Mouse (Mus musculus) G1E (cell line): ENCODE measurements around the gene Rnf34. TPM values are rescaled to one million over a fixed set of nuclear protein-coding genes. Genes with fewer than 3 reads are reported as not detected.
A peak's percentile ranks its signal among the peaks of the same experiment; 100 is the strongest.

Experiments used
- ATAC-seq: 2 replicates; pipeline ENCODE4 v1.8.0; 2016; ENCODE audit warnings: mild to moderate bottlenecking; ENCODE audit not compliant: insufficient number of reproducible peaks, poor library complexity, low FRiP score, severe bottlenecking; ENCODE audit errors: extremely low read depth
- DNase-seq: peaks from one replicate; pipeline ENCODE4 v3.0.0; 2012; ENCODE audit warnings: low spot score
- H3K27me3 ChIP-seq: 2 replicates; pipeline ENCODE4 v1.6.1; 2012; ENCODE audit warnings: mild to moderate bottlenecking, low read length, inconsistent platforms; ENCODE audit not compliant: insufficient read depth
- H3K36me3 ChIP-seq: replicated peaks from 2 replicates; pipeline ENCODE3; 2012; ENCODE audit warnings: mild to moderate bottlenecking, inconsistent platforms
- H3K4me1 ChIP-seq: 2 replicates; pipeline ENCODE4 v1.6.1; 2012; ENCODE audit warnings: low read depth, low read length, inconsistent platforms, mixed read lengths; ENCODE audit not compliant: insufficient read depth
- H3K4me3 ChIP-seq: 2 replicates; pipeline ENCODE4 v1.5.1; 2012; ENCODE audit warnings: low read depth, mild to moderate bottlenecking, inconsistent platforms, low read length, moderate library complexity, mixed read lengths
- H3K9me3 ChIP-seq: replicated peaks from 2 replicates; pipeline ENCODE4 v1.6.1; 2012; ENCODE audit warnings: inconsistent platforms
- CTCF ChIP-seq: IDR thresholded peaks from 2 replicates; pipeline ENCODE4 v1.5.1; 2012; ENCODE audit warnings: low read depth, low read length, inconsistent platforms, mixed read lengths
- GATA1 ChIP-seq: IDR thresholded peaks from 2 replicates; pipeline ENCODE4 v1.6.1; 2012; ENCODE audit warnings: borderline replicate concordance, low read length, inconsistent platforms, mixed read lengths
- GATA2 ChIP-seq: IDR thresholded peaks from 2 replicates; pipeline ENCODE4 v1.6.1; 2012; ENCODE audit warnings: low read depth, low read length, inconsistent platforms, borderline replicate concordance
- POLR2AphosphoS5 ChIP-seq: IDR thresholded peaks from 2 replicates; pipeline ENCODE4 v1.6.1; 2012; ENCODE audit warnings: low read depth, low read length, inconsistent platforms; ENCODE audit not compliant: insufficient replicate concordance
- TAL1 ChIP-seq: conservative IDR thresholded peaks from 2 replicates; pipeline ENCODE4 v1.6.1; 2012; ENCODE audit warnings: low read depth, low read length, inconsistent platforms, mixed read lengths
- polyA plus RNA-seq: library from polyadenylated mRNA; stranded (reverse); fragments of >175 nt; gene quantifications from 2 replicates; pipeline ENCODE4 v1.2.3, GENCODE M21; 2012
- total RNA-seq, 2 experiments: library from RNA; stranded (forward) in 1 of 2; stranded (reverse) in 1 of 2; fragments of 200-1000 nt in 1 of 2; fragments of >200 nt in 1 of 2; fragmentation: Nextera tagmentation in 1 of 2; gene quantifications; 2 replicates each; pipeline ENCODE4 v1.2.3; 2014 to 2017

Rnf34 gene
- total and polyA plus RNA-seq, 3 experiments = 12.9 to 23.8 (median 18.6) TPM

- Histone ChIP-seq H3K9me3 (no peaks in the 10 kb centered on the region), H3K4me3 (no peak overlapping the region), H3K4me1 (no peaks in the 10 kb centered on the region), H3K27me3 (no peaks in the 10 kb centered on the region), H3K36me3 (peaks cover 67% of the 10 kb centered on the region)
- TF ChIP-seq GATA1 (no peak), TAL1 (no peak), CTCF (no peak), POLR2AphosphoS5 (no peak), GATA2 (no peak)
- ATAC-seq = no peak
- no peak for DNase-seq
These were observed 24.5 kb downstream of the Rnf34 start for GRCm38 (mm10) chr5:122874359-122874758.

GRCm38 (mm10) chr5:122876671-122877070 lies 26.8 kb downstream of the Rnf34 start:
- Histone ChIP-seq H3K9me3 (no peaks in the 10 kb centered on the region), H3K27me3 (no peaks in the 10 kb centered on the region), H3K36me3 (peaks cover 78% of the 10 kb centered on the region), H3K4me1 (no peaks in the 10 kb centered on the region), H3K4me3 (no peak overlapping the region)
- ATAC-seq (no peak), DNase-seq (no peak)
- no peak for TF ChIP-seq POLR2AphosphoS5
- no peak for TF ChIP-seq GATA1
- TF ChIP-seq GATA2 = no peak
- no peak for TF ChIP-seq TAL1
- TF ChIP-seq CTCF = no peak

DNA sequence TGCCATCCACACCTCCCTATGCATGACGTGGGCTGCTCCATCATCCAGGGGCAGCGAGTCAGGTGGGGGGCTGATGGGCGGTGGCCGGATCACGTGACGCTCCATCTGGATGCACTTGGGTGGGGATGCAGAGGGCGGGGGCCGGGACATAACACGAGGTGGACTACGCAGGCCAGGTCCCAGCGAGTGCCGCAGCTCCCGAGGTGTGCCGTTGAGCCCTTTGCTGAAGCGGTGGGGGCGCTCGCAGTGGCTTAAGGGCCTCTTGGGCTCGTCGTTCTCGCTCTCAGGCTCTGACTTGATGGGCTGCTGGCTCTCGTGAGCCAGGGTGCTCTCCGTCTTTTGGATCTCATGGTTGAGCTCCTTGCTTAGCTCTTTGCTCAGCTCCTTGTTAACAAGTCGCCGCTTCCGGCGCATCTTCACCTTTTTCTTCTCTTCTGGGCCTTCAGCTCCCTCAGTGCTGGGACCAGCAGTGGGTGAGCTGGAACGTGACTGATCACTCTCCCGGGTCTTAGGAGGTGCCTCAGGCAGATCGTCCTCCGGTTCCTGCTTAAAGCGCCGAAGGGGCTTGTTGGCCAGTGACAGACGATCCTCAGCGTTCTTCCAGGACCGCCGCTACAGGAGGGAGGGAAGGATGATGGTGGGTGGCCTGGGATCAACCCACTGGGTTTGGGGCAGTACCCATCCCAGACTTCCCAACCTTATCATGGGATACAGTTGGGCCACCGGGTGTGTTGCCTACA lies 30.6 kb downstream of the Rnf34 start:
- peaks cover 74% of the 10 kb centered on the region for H3K36me3 ChIP-seq
- ATAC-seq = no peak
- no peak for DNase-seq

DNA sequence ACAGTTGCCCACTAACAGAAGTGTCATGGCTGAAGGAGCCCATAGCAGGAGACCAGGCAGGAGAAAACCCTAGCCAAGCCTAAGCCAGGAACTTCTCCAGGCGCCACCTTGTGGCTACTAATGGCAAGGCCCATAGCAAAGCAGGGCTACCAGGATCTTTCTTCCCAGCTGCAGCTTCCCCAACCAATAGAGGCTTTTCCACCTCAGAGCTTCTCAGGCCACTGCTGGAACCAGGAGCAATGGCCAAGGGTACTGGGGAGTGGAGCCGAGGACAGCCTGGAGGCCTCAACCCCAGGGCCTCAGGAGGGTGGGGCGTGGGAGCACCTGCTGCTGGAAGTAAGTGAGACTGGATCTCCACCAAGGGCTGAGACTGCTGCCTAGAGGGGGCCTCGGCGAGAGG lies 31.5 kb downstream of the Rnf34 start:
- Histone ChIP-seq H3K9me3 (no peaks in the 10 kb centered on the region), H3K4me3 (no peak overlapping the region), H3K27me3 (no peaks in the 10 kb centered on the region), H3K36me3 (peaks cover 79% of the 10 kb centered on the region), H3K4me1 (no peaks in the 10 kb centered on the region)
- no peak for TF ChIP-seq TAL1
- TF ChIP-seq CTCF = peak; percentile 74
- no peak for TF ChIP-seq POLR2AphosphoS5
- DNase-seq = peak; percentile 64
- ATAC-seq = no peak

More for the DNA sequence above, 30.6 kb downstream of the Rnf34 start:
- H3K27me3 ChIP-seq = no peaks in the 10 kb centered on the region
- TF ChIP-seq GATA1 (no peak), CTCF (no peak), TAL1 (no peak), GATA2 (no peak), POLR2AphosphoS5 (no peak)
- no peaks in the 10 kb centered on the region for H3K9me3 ChIP-seq
- no peaks in the 10 kb centered on the region for H3K4me1 ChIP-seq
- no peak overlapping the region for H3K4me3 ChIP-seq

GRCm38 (mm10) chr5:122882256-122883050 lies 32.6 kb downstream of the Rnf34 start:
- no peaks in the 10 kb centered on the region for H3K4me1 ChIP-seq
- ATAC-seq = no peak
- no peak overlapping the region for H3K4me3 ChIP-seq

DNA sequence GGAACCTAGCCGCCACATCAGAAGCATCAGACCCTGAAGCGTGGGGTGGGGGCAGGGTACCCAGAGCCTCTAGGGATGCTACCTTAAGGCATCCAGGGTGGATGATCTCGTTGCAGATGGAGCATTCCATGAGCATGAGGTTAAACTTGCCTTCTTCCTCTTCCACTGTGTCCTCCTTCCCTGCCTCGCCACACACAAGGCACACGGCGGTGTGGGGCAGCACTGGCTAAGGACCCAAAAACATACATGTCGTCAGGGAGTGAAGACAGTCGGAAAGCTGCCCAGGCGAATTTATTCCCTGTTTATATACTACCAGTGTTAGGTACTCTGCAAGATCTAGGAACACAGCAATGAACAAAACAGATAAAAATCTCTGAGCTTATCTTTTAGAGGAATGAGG lies 33.4 kb downstream of the Rnf34 start:
- Histone ChIP-seq H3K36me3 (peaks cover 66% of the 10 kb centered on the region), H3K27me3 (no peaks in the 10 kb centered on the region), H3K4me1 (no peaks in the 10 kb centered on the region; the same call in 1 of the 2 replicates), H3K9me3 (no peaks in the 10 kb centered on the region), H3K4me3 (no peak overlapping the region)
- no peak for ATAC-seq
- no peak for DNase-seq
- TF ChIP-seq GATA1 (no peak), CTCF (no peak), GATA2 (no peak)

More at GRCm38 (mm10) chr5:122882256-122883050, 32.6 kb downstream of the Rnf34 start:
- Histone ChIP-seq H3K36me3 (peaks cover 70% of the 10 kb centered on the region), H3K9me3 (no peaks in the 10 kb centered on the region), H3K27me3 (no peaks in the 10 kb centered on the region)
- no peak for DNase-seq
- TF ChIP-seq TAL1 = no peak
- no peak for TF ChIP-seq GATA2
- TF ChIP-seq CTCF = no peak
- TF ChIP-seq POLR2AphosphoS5 = no peak
- TF ChIP-seq GATA1 = no peak
